Mouse (Mus musculus) thymus, adult 18-20 months (tissue): Measurements from ENCODE around the gene E4f1.
A peak's percentile ranks its signal among the peaks of the same experiment; 100 is the strongest.

Experiments used
- DNase-seq, 2 experiments: peaks; one replicate each; pipeline ENCODE4 v3.0.0; 2022; ENCODE audit warnings: mixed read lengths in 2 of 2

Gene E4f1

DNA sequence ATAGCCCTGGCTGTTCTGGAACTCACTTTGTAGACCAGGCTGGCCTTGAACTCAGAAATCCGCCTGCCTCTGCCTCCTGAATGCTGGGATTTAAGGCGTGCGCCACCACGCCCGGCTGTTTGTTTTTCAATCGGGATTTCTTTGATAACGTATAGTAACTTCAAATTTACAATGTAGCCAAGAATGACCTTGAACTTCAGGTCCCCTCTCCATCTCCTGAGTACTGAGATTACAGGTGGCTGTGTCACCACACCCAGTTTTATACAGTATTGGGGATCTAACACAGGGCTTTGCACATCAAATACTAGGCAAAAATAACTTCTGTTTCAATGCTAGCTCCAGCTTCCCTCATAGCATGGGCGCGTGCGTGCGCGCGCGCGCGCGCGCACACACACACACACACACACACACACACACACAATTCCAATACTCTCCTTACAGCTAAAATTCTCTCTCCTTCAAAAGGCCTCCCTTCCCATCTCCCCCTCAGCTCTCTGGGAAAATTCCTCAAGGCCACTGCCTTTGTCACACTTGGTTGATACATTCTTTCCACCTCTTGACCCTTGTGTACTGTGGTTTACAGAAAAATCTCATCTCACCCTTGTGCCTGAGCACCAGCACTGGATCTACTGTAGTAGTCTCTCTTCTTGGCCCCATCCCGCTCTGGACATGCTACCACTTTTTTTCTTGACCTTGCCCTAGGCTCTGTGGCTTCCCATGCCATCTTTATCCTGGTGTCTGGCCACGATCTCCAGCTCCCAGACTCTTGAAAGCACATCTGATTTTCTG is 11.1 kb upstream of the E4f1 start:
- DNase-seq = no peak

GRCm38 (mm10) chr17:24480201-24480826 is 10.2 kb upstream of the E4f1 start:
- DNase-seq = no peak

DNA sequence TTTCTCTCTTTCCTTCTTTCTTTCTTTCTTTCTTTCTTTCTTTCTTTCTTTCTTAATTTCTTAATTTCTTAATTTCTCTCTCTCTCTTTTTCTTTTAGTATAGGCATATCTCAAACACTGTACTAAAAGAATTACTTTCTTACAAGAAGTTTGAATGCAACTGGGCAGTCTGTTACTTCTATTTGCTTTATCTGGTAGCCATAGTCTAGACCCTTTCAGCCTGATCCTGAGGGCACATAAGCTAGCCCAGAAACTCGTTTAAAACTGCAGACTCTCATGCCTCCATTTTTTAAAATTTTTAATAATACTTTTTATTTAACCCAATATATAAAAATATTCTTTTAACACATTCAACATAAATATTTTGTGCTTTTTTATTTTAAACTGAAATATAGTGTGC is 9.3 kb upstream of the E4f1 start:
- DNase-seq = no peak

- DNase-seq = peak; percentile 91 to 92
Measured at GRCm38 (mm10) chr17:24478663-24479380, 8.7 kb upstream of the E4f1 start, which contains the start of gene Mlst8. Mlst8 (minus strand) TSS chr17:24479078.

GRCm38 (mm10) chr17:24477985-24478600 is 8.0 kb upstream of the E4f1 start:
- no peak for DNase-seq

DNA sequence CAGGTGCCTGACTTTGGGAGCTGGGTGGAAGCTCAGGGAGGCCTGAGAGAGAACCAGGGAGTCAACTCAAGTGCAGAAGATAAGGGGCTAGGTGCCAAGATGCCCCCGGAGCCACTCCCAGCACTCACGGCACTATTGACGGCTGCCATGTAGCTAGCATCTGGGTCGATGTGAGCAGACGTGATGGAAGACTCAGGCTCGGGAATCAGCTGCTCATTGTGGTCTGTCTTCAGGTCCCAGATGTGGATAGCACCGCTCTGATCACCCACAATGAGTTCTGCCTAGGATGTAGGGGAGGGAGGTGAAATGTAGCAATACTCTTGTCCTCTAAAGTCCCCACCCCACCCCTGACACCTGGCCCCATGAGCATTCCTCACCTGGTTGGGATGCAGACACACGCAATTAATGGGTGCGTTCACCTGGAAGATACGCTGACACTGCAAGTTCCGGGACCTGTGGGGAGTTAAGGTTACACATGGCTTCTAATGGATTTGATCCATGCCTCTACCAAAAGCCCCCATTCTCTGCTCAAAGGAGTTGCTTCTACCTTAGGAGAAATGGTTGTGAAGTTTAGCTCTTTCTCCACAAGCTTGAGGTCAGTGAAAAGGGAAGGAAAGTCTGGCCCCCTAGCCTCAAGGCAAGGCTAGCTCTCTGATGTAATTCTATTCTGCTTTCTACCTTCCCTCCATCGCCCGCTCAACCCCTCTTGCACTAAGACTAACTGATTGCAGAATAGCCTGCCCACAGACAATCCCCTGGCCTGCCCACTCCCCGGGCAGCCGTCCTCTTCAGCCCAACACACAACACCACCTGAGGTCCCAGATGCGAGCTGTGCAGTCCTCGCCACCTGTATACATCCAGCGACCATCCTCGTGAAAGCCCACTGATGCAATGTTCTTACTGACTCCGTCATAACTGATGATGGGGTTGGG is 7.2 kb upstream of the E4f1 start:
- no peak for DNase-seq

- DNase-seq = no peak
Measured at GRCm38 (mm10) chr17:24476022-24476776, 6.1 kb upstream of the E4f1 start.

DNA sequence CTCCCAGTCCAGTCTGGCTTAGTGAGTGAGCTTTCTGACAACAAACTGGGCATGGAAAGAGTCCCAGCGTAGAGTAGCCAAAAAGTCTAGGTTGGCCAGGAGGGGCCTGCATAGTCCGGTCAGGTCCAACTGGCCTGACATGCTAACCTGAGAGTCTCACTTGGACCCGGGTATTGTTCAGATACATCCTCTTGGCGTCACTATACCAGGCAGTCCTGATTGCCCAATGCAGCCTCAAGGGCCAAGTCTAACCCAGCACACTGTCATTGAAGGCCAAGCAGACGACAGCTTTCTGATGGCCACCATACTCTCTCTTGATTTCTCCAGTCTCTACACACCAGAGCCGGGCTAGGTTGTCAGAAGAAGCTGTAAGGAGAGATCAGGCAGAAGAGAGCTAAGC is 5.5 kb upstream of the E4f1 start:
- DNase-seq = no peak

DNA sequence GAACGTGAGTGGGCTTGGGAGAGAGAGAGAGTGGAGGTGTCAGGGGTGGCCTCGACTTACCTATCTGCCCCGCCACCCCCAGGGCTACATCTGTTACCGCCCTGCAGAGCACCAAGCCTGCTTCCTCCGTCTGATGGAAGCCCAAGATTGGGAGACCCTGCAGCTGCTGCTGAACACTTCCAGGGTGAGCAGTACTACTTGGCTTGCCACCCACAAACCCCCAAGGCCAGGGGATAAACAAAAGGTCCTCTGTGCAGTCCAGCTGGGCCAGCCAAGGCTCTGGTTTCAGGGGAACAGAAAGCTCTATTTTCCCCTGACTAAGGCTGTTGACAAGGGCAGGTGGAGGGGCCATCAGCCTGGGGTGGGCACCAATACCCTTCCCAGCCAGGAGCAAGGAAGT is 4.4 kb upstream of the E4f1 start:
- no peak for DNase-seq

DNA sequence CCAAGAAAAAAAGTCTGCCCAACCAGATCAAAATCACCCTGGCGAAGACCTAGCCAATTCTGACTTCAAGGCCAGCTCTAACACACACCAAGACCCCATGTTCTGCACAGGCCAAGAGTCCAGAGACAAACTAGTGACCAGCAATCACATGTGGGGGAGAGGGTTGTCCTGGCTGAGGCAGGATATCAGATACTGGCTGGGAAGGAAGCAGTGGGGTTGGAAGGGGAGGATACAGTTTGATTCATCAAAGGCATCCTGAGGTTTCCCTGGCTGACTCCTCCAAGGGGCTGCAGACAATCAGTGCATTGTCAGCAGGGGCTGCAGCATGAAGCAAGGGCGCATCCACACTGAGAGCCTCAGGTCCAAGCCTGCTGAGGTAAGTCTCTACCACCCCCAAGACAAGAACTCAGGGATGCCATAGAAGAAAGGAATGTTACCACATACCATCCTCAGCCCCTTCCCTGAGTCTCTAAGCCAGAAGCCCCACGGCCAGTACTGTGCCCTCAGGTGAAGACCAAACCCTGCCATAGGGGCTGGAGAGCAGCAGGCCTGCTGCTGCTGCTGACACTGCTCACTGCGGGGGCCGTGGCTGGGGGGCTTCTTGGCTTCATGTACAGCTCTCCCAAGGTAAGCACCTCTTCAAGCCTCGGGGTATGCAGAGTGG is 3.6 kb upstream of the E4f1 start, which contains the start of gene Bricd5:
Gene Bricd5, plus strand, starts transcription at position 273 of the 664 bp plus-strand sequence.
- DNase-seq = no peak

DNA sequence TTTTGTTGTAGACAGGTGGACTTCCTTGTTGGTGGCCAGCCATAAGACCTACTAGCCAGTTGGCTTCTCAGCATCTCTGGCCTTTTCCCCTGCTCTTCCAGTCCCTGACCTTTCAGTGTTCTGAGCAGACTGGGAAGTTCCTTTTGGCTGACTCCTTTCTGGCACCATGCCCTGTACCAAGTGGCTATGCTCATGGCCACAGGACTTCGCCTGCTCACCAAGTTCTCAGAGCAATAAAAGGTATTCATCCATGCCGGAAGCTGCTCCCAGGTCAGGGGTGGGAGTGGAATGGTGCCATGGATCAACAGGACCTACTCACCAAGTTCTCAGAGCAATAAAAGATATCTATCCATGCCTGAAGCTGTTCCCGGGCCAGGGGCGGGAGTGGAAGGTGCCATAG is 2.4 kb upstream of the E4f1 start:
- no peak for DNase-seq

DNA sequence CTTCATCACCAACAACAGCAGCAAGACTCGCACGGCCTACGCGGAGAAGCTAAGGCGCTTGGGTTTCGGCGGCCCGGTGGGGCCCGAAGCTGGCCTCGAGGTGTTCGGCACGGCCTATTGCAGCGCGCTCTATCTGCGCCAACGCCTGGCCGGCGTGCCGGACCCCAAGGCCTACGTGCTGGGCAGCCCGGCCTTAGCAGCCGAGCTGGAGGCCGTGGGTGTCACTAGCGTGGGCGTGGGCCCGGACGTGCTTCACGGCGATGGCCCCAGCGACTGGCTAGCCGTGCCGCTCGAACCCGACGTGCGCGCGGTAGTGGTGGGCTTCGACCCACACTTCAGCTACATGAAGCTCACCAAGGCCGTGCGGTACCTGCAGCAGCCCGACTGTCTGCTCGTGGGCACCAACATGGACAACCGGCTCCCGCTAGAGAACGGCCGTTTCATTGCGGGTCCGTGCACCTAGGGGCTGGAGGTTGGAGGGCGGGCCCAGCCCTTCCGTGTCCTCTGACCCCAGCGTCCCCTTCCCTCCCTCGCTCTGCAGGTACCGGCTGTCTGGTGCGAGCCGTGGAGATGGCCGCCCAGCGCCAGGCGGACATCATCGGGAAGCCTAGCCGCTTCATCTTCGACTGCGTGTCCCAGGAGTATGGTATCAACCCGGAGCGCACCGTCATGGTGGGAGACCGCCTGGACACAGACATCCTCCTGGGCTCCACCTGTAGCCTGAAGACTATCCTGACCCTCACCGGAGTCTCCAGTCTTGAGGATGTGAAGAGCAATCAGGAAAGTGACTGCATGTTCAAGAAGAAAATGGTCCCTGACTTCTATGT is 801 bp upstream of the E4f1 start:
- DNase-seq = peak in 1 of 2 experiments; percentile 29

DNA sequence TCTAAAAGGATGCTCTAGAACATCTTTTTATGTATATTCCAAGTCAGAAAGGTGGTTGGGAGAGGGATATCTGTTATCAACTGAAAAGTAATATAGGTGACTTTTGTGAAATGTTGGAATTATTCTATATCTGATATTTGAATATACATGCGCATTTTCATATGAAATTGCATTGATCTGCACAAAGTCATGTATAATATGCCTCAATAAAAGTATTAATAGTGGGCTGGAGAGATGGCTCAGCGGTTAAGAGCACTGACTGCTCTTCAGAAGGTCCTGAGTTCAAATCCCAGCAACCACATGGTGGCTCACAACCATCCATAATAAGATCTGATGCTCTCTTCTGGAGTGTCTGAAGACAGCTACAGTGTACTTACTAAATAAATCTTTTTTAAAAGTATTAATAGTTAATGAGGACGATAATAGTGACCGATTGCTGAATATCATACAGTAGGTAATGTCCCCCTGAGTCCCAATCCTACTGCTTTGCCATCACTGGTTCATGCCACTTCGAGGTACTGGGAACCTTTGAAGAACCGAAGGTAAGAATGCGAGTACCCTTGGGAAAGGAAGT is 690 bp downstream of the E4f1 start:
- no peak for DNase-seq

- no peak for DNase-seq
Measured at GRCm38 (mm10) chr17:24468636-24469246, 1.4 kb downstream of the E4f1 start.

- DNase-seq = peak in 1 of 2 experiments; percentile 3
Measured at GRCm38 (mm10) chr17:24463374-24464133, 6.6 kb downstream of the E4f1 start.

DNA sequence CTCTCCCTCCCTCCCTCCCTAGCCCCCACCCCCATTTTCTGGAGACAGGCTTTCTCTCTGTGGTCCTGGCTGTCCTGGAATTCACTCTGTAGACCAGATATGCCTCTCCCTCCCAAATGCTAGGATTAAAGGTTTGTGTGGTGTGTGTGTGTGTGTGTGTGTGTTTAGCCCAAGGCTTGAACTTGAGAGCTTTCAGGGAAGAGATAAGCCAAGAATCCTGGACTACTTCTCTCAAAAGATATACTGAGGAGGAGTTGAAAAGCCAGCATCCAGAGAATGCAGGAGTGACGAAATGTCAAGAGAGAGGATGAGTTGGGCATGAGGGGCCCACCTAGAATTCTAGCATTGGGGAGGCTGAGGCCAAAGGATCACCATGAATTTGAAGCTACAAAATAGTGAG is 7.2 kb downstream of the E4f1 start:
- DNase-seq = no peak

DNA sequence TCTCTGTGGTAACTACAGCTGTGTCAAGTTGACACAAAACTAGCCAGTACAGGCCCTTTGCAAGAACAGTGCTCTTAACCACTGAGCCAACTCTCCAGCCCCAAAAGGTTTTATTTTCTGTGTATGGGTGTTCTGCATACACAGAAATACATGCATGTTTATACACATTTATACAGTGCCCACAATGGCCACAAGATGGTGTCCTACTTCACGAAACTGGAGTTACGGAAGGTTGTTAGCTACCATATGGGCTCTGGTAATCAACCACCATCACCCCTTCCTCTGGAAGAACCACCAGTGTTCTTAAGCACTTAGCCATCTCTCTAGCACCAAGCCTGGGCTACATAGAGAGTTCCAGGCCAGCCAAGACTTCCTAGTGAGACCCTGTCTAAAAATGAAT is 8.5 kb downstream of the E4f1 start:
- DNase-seq = no peak
